Mouse (Mus musculus): ENCODE data around the gene Bcat1. TPM values are rescaled to one million over a fixed set of nuclear protein-coding genes. Genes with fewer than 3 reads are reported as not detected.

Gene Bcat1
- polyA plus RNA-seq, 1 experiment = 20.3 TPM

- WGBS = 72% methylated on average over 5 of the region's 5 CpGs
Measured at GRCm38 (mm10) chr6:145063212-145063868, 12.6 kb downstream of the Bcat1 start.

GRCm38 (mm10) chr6:145062763-145063162 lies 13.2 kb downstream of the Bcat1 start:
- Histone ChIP-seq H3K27ac (ENCODE audit: control insufficient read depth, insufficient read depth, low read depth, low read length, poor library complexity) (no peak overlapping the region), H3K4me1 (ENCODE audit: control insufficient read depth, insufficient read depth, low read length) (no peaks in the 10 kb centered on the region), H3K4me3 (replicated peaks; ENCODE audit: control insufficient read depth, low read depth, low read length) (no peak overlapping the region)
- 83% methylated on average over 4 of the region's 4 CpGs for WGBS
- no peak for TF ChIP-seq POLR2A (IDR thresholded peaks at IDR 0.05; ENCODE audit: borderline replicate concordance, control insufficient read depth, low read depth, low read length)
- no peak for TF ChIP-seq CTCF (IDR thresholded peaks at IDR 0.05; ENCODE audit: control insufficient read depth, insufficient read depth, low read length)

More at GRCm38 (mm10) chr6:145063212-145063868, 12.6 kb downstream of the Bcat1 start:
- Histone ChIP-seq H3K27ac (ENCODE audit: control insufficient read depth, insufficient read depth, low read depth, low read length, poor library complexity) (no peak overlapping the region), H3K4me3 (replicated peaks; ENCODE audit: control insufficient read depth, low read depth, low read length) (no peak overlapping the region), H3K4me1 (ENCODE audit: control insufficient read depth, insufficient read depth, low read length) (no peaks in the 10 kb centered on the region)
- TF ChIP-seq CTCF (IDR thresholded peaks at IDR 0.05; ENCODE audit: control insufficient read depth, insufficient read depth, low read length) (no peak), POLR2A (IDR thresholded peaks at IDR 0.05; ENCODE audit: borderline replicate concordance, control insufficient read depth, low read depth, low read length) (no peak)

GRCm38 (mm10) chr6:145061361-145061760 lies 14.6 kb downstream of the Bcat1 start:
- 97% methylated on average over 1 of the region's 1 CpGs for WGBS
- Histone ChIP-seq H3K4me3 (replicated peaks; ENCODE audit: control insufficient read depth, low read depth, low read length) (no peak overlapping the region), H3K27ac (ENCODE audit: control insufficient read depth, insufficient read depth, low read depth, low read length, poor library complexity) (no peak overlapping the region), H3K4me1 (ENCODE audit: control insufficient read depth, insufficient read depth, low read length) (no peaks in the 10 kb centered on the region)
- TF ChIP-seq POLR2A (IDR thresholded peaks at IDR 0.05; ENCODE audit: borderline replicate concordance, control insufficient read depth, low read depth, low read length) (no peak), CTCF (IDR thresholded peaks at IDR 0.05; ENCODE audit: control insufficient read depth, insufficient read depth, low read length) (no peak)

GRCm38 (mm10) chr6:145056102-145056501 lies 19.9 kb downstream of the Bcat1 start:
- no peak overlapping the region for H3K4me3 ChIP-seq (replicated peaks; ENCODE audit: control insufficient read depth, low read depth, low read length)
- H3K27ac ChIP-seq (ENCODE audit: control insufficient read depth, insufficient read depth, low read depth, low read length, poor library complexity) = no peak overlapping the region
- 60% methylated on average over 4 of the region's 4 CpGs for WGBS
- TF ChIP-seq CTCF (IDR thresholded peaks at IDR 0.05; ENCODE audit: control insufficient read depth, insufficient read depth, low read length) = no peak
- no peak for TF ChIP-seq POLR2A (IDR thresholded peaks at IDR 0.05; ENCODE audit: borderline replicate concordance, control insufficient read depth, low read depth, low read length)
- H3K4me1 ChIP-seq (ENCODE audit: control insufficient read depth, insufficient read depth, low read length) = no peaks in the 10 kb centered on the region

GRCm38 (mm10) chr6:145055277-145055858 lies 20.6 kb downstream of the Bcat1 start:
- no peak for TF ChIP-seq POLR2A (IDR thresholded peaks at IDR 0.05; ENCODE audit: borderline replicate concordance, control insufficient read depth, low read depth, low read length)
- no peak for TF ChIP-seq CTCF (IDR thresholded peaks at IDR 0.05; ENCODE audit: control insufficient read depth, insufficient read depth, low read length)
- WGBS = 57% methylated on average over 6 of the region's 6 CpGs

GRCm38 (mm10) chr6:145052669-145053068 lies 23.3 kb downstream of the Bcat1 start:
- H3K27ac ChIP-seq (ENCODE audit: control insufficient read depth, insufficient read depth, low read depth, low read length, poor library complexity) = no peak overlapping the region
- TF ChIP-seq POLR2A (IDR thresholded peaks at IDR 0.05; ENCODE audit: borderline replicate concordance, control insufficient read depth, low read depth, low read length) (no peak), CTCF (IDR thresholded peaks at IDR 0.05; ENCODE audit: control insufficient read depth, insufficient read depth, low read length) (no peak)
- no peaks in the 10 kb centered on the region for H3K4me1 ChIP-seq (ENCODE audit: control insufficient read depth, insufficient read depth, low read length)
- no peak overlapping the region for H3K4me3 ChIP-seq (replicated peaks; ENCODE audit: control insufficient read depth, low read depth, low read length)
- 39% methylated on average over 2 of the region's 2 CpGs for WGBS

More at GRCm38 (mm10) chr6:145055277-145055858, 20.6 kb downstream of the Bcat1 start:
- Histone ChIP-seq H3K4me1 (ENCODE audit: control insufficient read depth, insufficient read depth, low read length) (no peaks in the 10 kb centered on the region), H3K27ac (ENCODE audit: control insufficient read depth, insufficient read depth, low read depth, low read length, poor library complexity) (no peak overlapping the region), H3K4me3 (replicated peaks; ENCODE audit: control insufficient read depth, low read depth, low read length) (no peak overlapping the region)

- Histone ChIP-seq H3K27ac (ENCODE audit: control insufficient read depth, insufficient read depth, low read depth, low read length, poor library complexity) (no peak overlapping the region), H3K4me1 (ENCODE audit: control insufficient read depth, insufficient read depth, low read length) (no peaks in the 10 kb centered on the region), H3K4me3 (replicated peaks; ENCODE audit: control insufficient read depth, low read depth, low read length) (no peak overlapping the region)
- WGBS = 77% methylated on average over 3 of the region's 3 CpGs
- no peak for TF ChIP-seq POLR2A (IDR thresholded peaks at IDR 0.05; ENCODE audit: borderline replicate concordance, control insufficient read depth, low read depth, low read length)
Measured at GRCm38 (mm10) chr6:145050899-145051298, 25.1 kb downstream of the Bcat1 start.

- no peak overlapping the region for H3K4me3 ChIP-seq (replicated peaks; ENCODE audit: control insufficient read depth, low read depth, low read length)
- 21% methylated on average over 64 of the region's 64 CpGs for WGBS
- no peak overlapping the region for H3K27ac ChIP-seq (ENCODE audit: control insufficient read depth, insufficient read depth, low read depth, low read length, poor library complexity)
- TF ChIP-seq CTCF (IDR thresholded peaks at IDR 0.05; ENCODE audit: control insufficient read depth, insufficient read depth, low read length) (no peak), POLR2A (IDR thresholded peaks at IDR 0.05; ENCODE audit: borderline replicate concordance, control insufficient read depth, low read depth, low read length) (no peak)
- H3K4me1 ChIP-seq (ENCODE audit: control insufficient read depth, insufficient read depth, low read length) = no peaks in the 10 kb centered on the region
Measured at GRCm38 (mm10) chr6:145048131-145048997, 27.6 kb downstream of the Bcat1 start.
